Mouse (Mus musculus): ENCODE data around the gene Sde2.

Gene Sde2

GRCm38 (mm10) chr1:180917053-180917452, 66.1 kb downstream of the Sde2 start:
- no peak for DNase-seq (ENCODE audit: low read depth in 2 of 2, low spot score in 2 of 2)

Data from CD8-positive naive resting alpha-beta T cell, adult 2 months (primary cell).